Mouse (Mus musculus) forebrain, embryonic 10.5 days (tissue): ENCODE results near the gene Smarca2. TPM values are rescaled to one million over a fixed set of nuclear protein-coding genes. Genes with fewer than 3 reads are reported as not detected.

ENCODE experiments used
- DNase-seq: peaks from one replicate; pipeline ENCODE4 v3.0.0-alpha.2; 2017; ENCODE audit warnings: low spot score; ENCODE audit errors: extremely low spot score
- H3K27ac ChIP-seq: fragments of 300-500 bp; sonication (generic); 2 replicates; pipeline ENCODE4 v1.5.1; 2016; ENCODE audit warnings: mild to moderate bottlenecking
- H3K27me3 ChIP-seq: fragments of 300-500 bp; sonication (generic); 2 replicates; pipeline ENCODE4 v1.6.1; 2016; ENCODE audit warnings: mild to moderate bottlenecking; ENCODE audit not compliant: poor library complexity, severe bottlenecking
- H3K36me3 ChIP-seq: fragments of 300-500 bp; sonication (generic); replicated peaks from 2 replicates; pipeline ENCODE4 v1.6.1; 2016; ENCODE audit warnings: mild to moderate bottlenecking, moderate library complexity
- H3K4me1 ChIP-seq: fragments of 300-500 bp; sonication (generic); 2 replicates; pipeline ENCODE4 v1.6.1; 2016
- H3K4me3 ChIP-seq: fragments of 300-500 bp; sonication (generic); 2 replicates; pipeline ENCODE4 v1.5.1; 2016; ENCODE audit warnings: mild to moderate bottlenecking, moderate library complexity
- H3K9me3 ChIP-seq: fragments of 300-500 bp; sonication (generic); 2 replicates; pipeline ENCODE4 v1.6.1; 2016; ENCODE audit warnings: mild to moderate bottlenecking, moderate library complexity
- WGBS: fragments of 180-500 bp; shearing (Covaris S2); methylation state at CpG from one replicate; pipeline ENCODE4 v1.1.7; 2016; 5-methylcytosine and 5-hydroxymethylcytosine counted together
- polyA plus RNA-seq: library from polyadenylated mRNA; unstranded; fragments of >200 nt; fragmentation: Nextera tagmentation; extraction: Ambion mirVana; gene quantifications from 2 replicates; pipeline ENCODE4 v1.2.1, GENCODE M21; 2016

Smarca2 gene
- polyA plus RNA-seq, 1 experiment from 2014 or later, result 32.0 TPM

GRCm38 (mm10) chr19:26758156-26758555 lies 153.3 kb downstream of the Smarca2 start:
- WGBS, result 85% methylated on average over 8 of the region's 8 CpGs
- no peak for DNase-seq
- Histone ChIP-seq H3K27ac (no peak overlapping the region), H3K36me3 (peaks cover 35% of the 10 kb centered on the region), H3K4me3 (no peak overlapping the region), H3K27me3 (no peaks in the 10 kb centered on the region), H3K4me1 (peaks cover 34% of the 10 kb centered on the region), H3K9me3 (no peaks in the 10 kb centered on the region)

DNA sequence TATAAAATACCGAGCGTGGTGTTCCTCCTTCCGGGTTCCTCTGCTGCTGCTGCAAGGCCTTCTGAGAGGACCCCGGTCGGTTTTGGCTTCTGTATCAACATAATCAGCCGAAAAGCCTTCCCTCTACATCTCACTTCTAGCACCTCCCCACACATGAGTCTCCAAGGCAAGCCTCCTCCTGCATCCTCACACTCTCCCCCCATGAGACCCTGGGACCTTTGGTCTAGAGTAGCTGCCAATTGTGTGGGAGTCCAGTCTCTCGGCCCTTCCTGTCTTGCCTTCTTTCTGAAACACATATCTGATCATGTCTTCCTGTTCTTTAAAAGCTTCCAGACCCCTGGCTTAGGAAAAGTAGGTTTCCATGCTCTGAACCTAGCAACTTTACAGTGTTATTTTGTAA lies 153.8 kb downstream of the Smarca2 start:
- Histone ChIP-seq H3K9me3 (no peaks in the 10 kb centered on the region), H3K27me3 (no peaks in the 10 kb centered on the region), H3K4me1 (peaks cover 30% of the 10 kb centered on the region), H3K36me3 (peaks cover 35% of the 10 kb centered on the region), H3K27ac (no peak overlapping the region), H3K4me3 (no peak overlapping the region)
- DNase-seq, result no peak
- WGBS, result 86% methylated on average over 7 of the region's 7 CpGs

GRCm38 (mm10) chr19:26759295-26759694 lies 154.4 kb downstream of the Smarca2 start:
- DNase-seq, result no peak
- H3K4me1 ChIP-seq, result peaks cover 23% of the 10 kb centered on the region
- H3K4me3 ChIP-seq, result no peak overlapping the region
- 0 out of 2 replicates have a peak overlapping the region, but pooled peaks have one; percentile 51 for H3K27ac ChIP-seq
- no peaks in the 10 kb centered on the region for H3K9me3 ChIP-seq
- peaks cover 33% of the 10 kb centered on the region for H3K36me3 ChIP-seq
- 89% methylated on average over 13 of the region's 13 CpGs for WGBS
- H3K27me3 ChIP-seq, result no peaks in the 10 kb centered on the region

- Histone ChIP-seq H3K4me1 (peaks cover 23% of the 10 kb centered on the region), H3K27me3 (no peaks in the 10 kb centered on the region), H3K36me3 (peaks cover 30% of the 10 kb centered on the region), H3K9me3 (no peaks in the 10 kb centered on the region), H3K27ac (0 out of 2 replicates have a peak overlapping the region, but pooled peaks have one; percentile 48), H3K4me3 (no peak overlapping the region)
- DNase-seq, result no peak
Measured at GRCm38 (mm10) chr19:26761257-26761656, 156.4 kb downstream of the Smarca2 start.

- Histone ChIP-seq H3K9me3 (no peaks in the 10 kb centered on the region), H3K27ac (no peak overlapping the region), H3K4me3 (no peak overlapping the region), H3K4me1 (peaks cover 41% of the 10 kb centered on the region), H3K36me3 (peaks cover 16% of the 10 kb centered on the region), H3K27me3 (no peaks in the 10 kb centered on the region)
- 91% methylated on average over 7 of the region's 7 CpGs for WGBS
- DNase-seq, result no peak
Measured at GRCm38 (mm10) chr19:26765483-26765882, 160.6 kb downstream of the Smarca2 start.

GRCm38 (mm10) chr19:26767454-26767853 lies 162.6 kb downstream of the Smarca2 start:
- WGBS, result 94% methylated on average over 13 of the region's 13 CpGs
- Histone ChIP-seq H3K4me3 (no peak overlapping the region), H3K36me3 (peaks cover 27% of the 10 kb centered on the region), H3K4me1 (peaks cover 32% of the 10 kb centered on the region), H3K27me3 (no peaks in the 10 kb centered on the region), H3K9me3 (no peaks in the 10 kb centered on the region), H3K27ac (peak overlapping the region; percentile 32; the same call in 1 of the 2 replicates)
- no peak for DNase-seq

DNA sequence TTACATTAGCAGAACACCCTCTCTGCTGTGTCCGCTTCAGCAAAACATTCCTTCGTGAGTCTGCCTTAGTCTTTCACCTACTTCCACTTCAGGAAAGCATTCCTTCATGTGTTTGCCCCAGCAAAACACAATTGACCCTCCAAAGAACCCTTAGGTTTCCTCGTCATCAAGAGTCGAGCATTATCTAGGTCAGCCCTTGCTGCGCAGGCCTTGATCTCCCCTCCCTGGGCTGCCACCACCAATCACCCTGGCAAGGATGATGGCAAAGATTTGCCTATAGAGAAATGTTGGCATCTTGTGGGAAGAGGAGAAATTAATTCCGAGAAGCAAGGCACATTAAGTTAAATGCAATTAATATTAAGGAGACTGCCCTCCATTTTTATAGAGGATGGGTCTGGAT lies 163.1 kb downstream of the Smarca2 start:
- H3K4me3 ChIP-seq, result no peak overlapping the region
- peaks cover 32% of the 10 kb centered on the region for H3K4me1 ChIP-seq
- peak overlapping the region; percentile 32; the same call in 1 of the 2 replicates for H3K27ac ChIP-seq
- WGBS, result 91% methylated on average over 6 of the region's 6 CpGs
- peaks cover 32% of the 10 kb centered on the region for H3K36me3 ChIP-seq
- no peaks in the 10 kb centered on the region for H3K9me3 ChIP-seq
- DNase-seq, result no peak
- H3K27me3 ChIP-seq, result no peaks in the 10 kb centered on the region

GRCm38 (mm10) chr19:26768846-26769245 lies 164.0 kb downstream of the Smarca2 start:
- Histone ChIP-seq H3K27me3 (no peaks in the 10 kb centered on the region), H3K9me3 (no peaks in the 10 kb centered on the region), H3K36me3 (peaks cover 34% of the 10 kb centered on the region), H3K4me1 (peaks cover 32% of the 10 kb centered on the region), H3K4me3 (no peak overlapping the region), H3K27ac (peak overlapping the region; percentile 88)
- WGBS, result 88% methylated on average over 5 of the region's 5 CpGs
- DNase-seq, result no peak

GRCm38 (mm10) chr19:26769609-26770500 lies 165.0 kb downstream of the Smarca2 start:
- H3K27me3 ChIP-seq, result no peaks in the 10 kb centered on the region
- H3K4me3 ChIP-seq, result peak overlapping the region; percentile 32
- H3K4me1 ChIP-seq, result peaks cover 32% of the 10 kb centered on the region
- 30% methylated on average over 16 of the region's 16 CpGs for WGBS
- peaks cover 41% of the 10 kb centered on the region for H3K36me3 ChIP-seq
- no peaks in the 10 kb centered on the region for H3K9me3 ChIP-seq
- peak; percentile 55 for DNase-seq
- peak overlapping the region; percentile 88 for H3K27ac ChIP-seq

- H3K27me3 ChIP-seq, result no peaks in the 10 kb centered on the region
- peaks cover 45% of the 10 kb centered on the region for H3K36me3 ChIP-seq
- peaks cover 32% of the 10 kb centered on the region for H3K4me1 ChIP-seq
- peak overlapping the region; percentile 32; the same call in 1 of the 2 replicates for H3K4me3 ChIP-seq
- peak; percentile 20 for DNase-seq
- no peaks in the 10 kb centered on the region for H3K9me3 ChIP-seq
- WGBS, result 64% methylated on average over 6 of the region's 6 CpGs
- peak overlapping the region; percentile 88 for H3K27ac ChIP-seq
Measured at GRCm38 (mm10) chr19:26770592-26770991, 165.7 kb downstream of the Smarca2 start.

- Histone ChIP-seq H3K9me3 (no peaks in the 10 kb centered on the region), H3K27ac (0 out of 2 replicates have a peak overlapping the region, but pooled peaks have one; percentile 44), H3K36me3 (peaks cover 59% of the 10 kb centered on the region), H3K27me3 (no peaks in the 10 kb centered on the region), H3K4me1 (peaks cover 32% of the 10 kb centered on the region), H3K4me3 (no peak overlapping the region)
- DNase-seq, result no peak
- WGBS, result 98% methylated on average over 11 of the region's 11 CpGs
Measured at GRCm38 (mm10) chr19:26772051-26772583, 167.3 kb downstream of the Smarca2 start.

DNA sequence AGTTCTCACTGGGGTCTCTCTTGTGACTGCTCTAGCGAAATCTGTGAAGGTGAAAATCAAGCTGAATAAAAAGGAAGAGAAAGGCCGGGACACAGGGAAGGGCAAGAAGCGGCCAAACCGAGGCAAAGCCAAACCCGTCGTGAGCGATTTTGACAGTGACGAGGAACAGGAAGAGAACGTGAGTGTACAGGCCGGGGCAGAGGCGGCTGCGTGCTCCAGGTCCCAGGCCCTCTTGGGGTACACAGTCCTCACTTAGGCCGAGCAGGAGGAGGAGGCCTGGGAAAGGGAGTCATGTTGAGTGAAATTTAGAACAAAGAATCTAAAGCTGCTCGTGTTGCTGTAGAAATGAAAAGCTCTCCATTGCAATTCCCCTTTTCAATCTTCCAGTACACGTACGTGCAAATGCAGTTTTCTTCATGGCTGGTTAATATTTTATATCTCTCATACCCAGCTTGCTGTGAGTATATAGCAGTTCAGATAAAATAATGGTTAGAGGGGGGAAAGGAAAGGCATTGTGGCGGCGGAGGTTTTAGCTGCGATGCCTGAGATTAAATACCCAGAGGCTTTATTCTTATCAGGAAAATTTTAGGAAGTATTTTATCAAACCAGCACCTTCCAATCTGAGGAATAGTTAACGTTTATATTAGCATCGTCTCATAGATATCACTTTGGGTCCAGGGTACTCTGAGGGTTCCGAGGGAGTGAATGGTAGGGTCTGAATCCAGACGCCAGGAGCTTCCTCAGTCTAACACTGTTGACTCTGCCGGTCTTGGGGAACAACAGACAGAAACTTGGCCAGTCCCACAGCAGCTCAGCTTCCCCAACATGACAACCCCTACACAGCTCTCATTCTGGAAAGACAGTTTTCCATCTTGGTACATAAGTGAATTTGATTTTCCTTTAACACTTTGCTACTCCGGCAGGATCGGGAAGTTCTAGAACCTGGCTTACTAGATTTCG lies 171.5 kb downstream of the Smarca2 start:
- Histone ChIP-seq H3K27me3 (no peaks in the 10 kb centered on the region), H3K9me3 (no peaks in the 10 kb centered on the region), H3K27ac (no peak overlapping the region), H3K36me3 (peaks cover 70% of the 10 kb centered on the region), H3K4me1 (peaks cover 2% of the 10 kb centered on the region; the same call in 1 of the 2 replicates), H3K4me3 (no peak overlapping the region)
- WGBS, result 92% methylated on average over 27 of the region's 27 CpGs
- DNase-seq, result no peak
